Mouse (Mus musculus): ENCODE data around the gene Odf4.

- TF ChIP-seq CTCF (IDR thresholded peaks at IDR 0.05; ENCODE audit: borderline replicate concordance, insufficient read depth, low read length) (no peak), POLR2A (IDR thresholded peaks at IDR 0.05; ENCODE audit: low read depth, low read length) (no peak)
Measured at GRCm38 (mm10) chr11:68966554-68966953, 39.7 kb upstream of the Odf4 start.

All from embryonic fibroblast, embryonic 13.5 days (primary cell).